Mouse (Mus musculus) intestine, embryonic 15.5 days (tissue): ENCODE data around the gene Mettl16. TPM values are rescaled to one million over a fixed set of nuclear protein-coding genes. Genes with fewer than 3 reads are reported as not detected.
A peak's percentile ranks its signal among the peaks of the same experiment; 100 is the strongest.
"Not testable (repeated sequence)": the region's sequence is repeated elsewhere in the genome, so short reads cannot be mapped to it uniquely, and the experiment has no call there.

Source experiments
- ATAC-seq: fragments of 200-750 bp; cut with Nextera tagmentation; 2 replicates; pipeline ENCODE4 v1.8.0; 2017; ENCODE audit warnings: moderate TSS enrichment, moderate library complexity
- H3K27ac ChIP-seq: fragments of 300-500 bp; sonication (generic); 2 replicates; pipeline ENCODE4 v1.5.1; 2015; ENCODE audit warnings: mild to moderate bottlenecking, inconsistent platforms
- H3K27me3 ChIP-seq: fragments of 300-500 bp; sonication (generic); replicated peaks from 2 replicates; pipeline ENCODE4 v1.6.1; 2015; ENCODE audit warnings: inconsistent platforms
- H3K36me3 ChIP-seq: fragments of 300-500 bp; sonication (generic); 2 replicates; pipeline ENCODE4 v1.6.1; 2015; ENCODE audit warnings: inconsistent platforms
- H3K4me1 ChIP-seq: fragments of 300-500 bp; sonication (generic); replicated peaks from 2 replicates; pipeline ENCODE4 v1.6.1; 2015; ENCODE audit warnings: inconsistent platforms
- H3K4me2 ChIP-seq: fragments of 300-500 bp; sonication (generic); replicated peaks from 2 replicates; pipeline ENCODE4 v1.6.1; 2015; ENCODE audit warnings: mild to moderate bottlenecking, inconsistent platforms
- H3K4me3 ChIP-seq: fragments of 300-500 bp; sonication (generic); replicated peaks from 2 replicates; pipeline ENCODE4 v1.5.1; 2015; ENCODE audit warnings: inconsistent platforms
- H3K9ac ChIP-seq: fragments of 300-500 bp; sonication (generic); 2 replicates; pipeline ENCODE4 v1.6.1; 2015; ENCODE audit warnings: inconsistent platforms
- H3K9me3 ChIP-seq: fragments of 300-500 bp; sonication (generic); 2 replicates; pipeline ENCODE4 v1.6.1; 2016; ENCODE audit warnings: inconsistent platforms
- WGBS: fragments of 180-500 bp; shearing (Covaris S2); methylation state at CpG from one replicate; pipeline ENCODE4 v1.1.7; 2015; 5-methylcytosine and 5-hydroxymethylcytosine counted together
- polyA plus RNA-seq: library from polyadenylated mRNA; unstranded; fragments of >200 nt; fragmentation: Nextera tagmentation; extraction: Ambion mirVana; gene quantifications from 2 replicates; pipeline ENCODE4 v1.2.1, GENCODE M21; 2015

The Mettl16 gene
- polyA plus RNA-seq, 1 experiment from 2014 or later = 45.8 TPM

GRCm38 (mm10) chr11:74804081-74804627, 33.5 kb downstream of the Mettl16 start:
- Histone ChIP-seq H3K9me3 (no peaks in the 10 kb centered on the region), H3K4me3 (no peak overlapping the region), H3K9ac (no peak overlapping the region), H3K4me1 (no peaks in the 10 kb centered on the region), H3K4me2 (no peak overlapping the region), H3K36me3 (peaks cover 13% of the 10 kb centered on the region; the same call in 1 of the 2 replicates), H3K27ac (no peak overlapping the region), H3K27me3 (no peaks in the 10 kb centered on the region)
- 81% methylated on average over 3 of the region's 3 CpGs for WGBS
- ATAC-seq = no peak

GRCm38 (mm10) chr11:74807246-74807882, 36.7 kb downstream of the Mettl16 start:
- ATAC-seq = no peak
- 94% methylated on average over 6 of the region's 6 CpGs for WGBS
- H3K4me3 ChIP-seq = no peak overlapping the region

DNA sequence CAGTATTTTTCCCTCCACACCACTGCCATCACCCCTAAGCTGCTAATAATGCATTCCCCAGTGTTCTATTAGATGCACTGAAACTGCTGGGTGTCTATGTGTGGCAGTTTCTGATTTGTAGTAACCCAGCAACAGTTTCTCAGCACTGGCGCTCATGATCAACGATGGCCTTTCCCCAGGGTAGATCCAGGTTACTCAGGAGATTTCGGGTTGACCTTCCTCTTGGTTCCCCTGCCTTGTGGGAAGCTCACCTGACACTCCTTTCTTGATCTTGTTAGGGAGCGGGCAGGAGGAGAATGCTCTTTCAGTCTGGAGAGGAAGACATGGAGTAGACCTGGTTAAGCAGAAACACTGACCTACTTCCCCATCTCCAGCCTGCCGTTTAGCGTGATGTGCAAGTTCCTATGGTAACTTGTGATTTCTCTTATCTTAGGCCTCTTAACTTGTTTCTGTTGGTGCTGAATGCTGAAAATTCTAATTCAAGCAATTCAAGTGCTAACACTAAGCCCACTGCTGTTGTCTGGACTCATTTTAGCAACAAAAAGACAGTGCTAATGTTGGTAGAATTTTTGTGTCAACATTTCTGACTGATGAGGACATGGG, 37.7 kb downstream of the Mettl16 start:
- H3K36me3 ChIP-seq = peaks cover 13% of the 10 kb centered on the region; the same call in 1 of the 2 replicates
- 91% methylated on average over 6 of the region's 6 CpGs for WGBS
- ATAC-seq = no peak

More at GRCm38 (mm10) chr11:74807246-74807882, 36.7 kb downstream of the Mettl16 start:
- no peak overlapping the region for H3K27ac ChIP-seq
- no peak overlapping the region for H3K9ac ChIP-seq
- no peaks in the 10 kb centered on the region for H3K4me1 ChIP-seq
- no peaks in the 10 kb centered on the region for H3K27me3 ChIP-seq
- peaks cover 13% of the 10 kb centered on the region; the same call in 1 of the 2 replicates for H3K36me3 ChIP-seq
- no peak overlapping the region for H3K4me2 ChIP-seq
- H3K9me3 ChIP-seq = no peaks in the 10 kb centered on the region

DNA sequence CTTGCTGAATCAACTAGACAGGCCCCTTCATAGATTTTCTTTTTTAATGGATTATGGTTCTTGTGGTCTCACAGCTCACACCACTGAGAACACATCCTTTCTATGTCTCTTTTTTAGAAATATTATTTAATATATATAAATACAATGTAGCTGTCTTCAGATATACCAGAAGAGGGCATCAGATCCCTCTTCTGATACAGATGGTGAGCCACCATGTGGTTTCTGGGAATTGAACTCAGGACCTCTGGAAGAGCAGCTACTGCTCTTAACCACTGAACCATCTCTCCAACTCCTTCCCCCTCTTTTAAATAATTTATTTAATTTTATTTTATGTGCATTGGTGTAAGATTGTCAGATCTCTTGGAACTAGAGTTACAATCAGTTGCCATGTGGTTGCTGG, 39.5 kb downstream of the Mettl16 start:
- no peak overlapping the region for H3K27ac ChIP-seq
- no peaks in the 10 kb centered on the region for H3K4me1 ChIP-seq
- ATAC-seq = no peak
- no peak overlapping the region for H3K9ac ChIP-seq
- H3K9me3 ChIP-seq = no peaks in the 10 kb centered on the region
- H3K36me3 ChIP-seq = peaks cover 8% of the 10 kb centered on the region; the same call in 1 of the 2 replicates
- H3K4me3 ChIP-seq = no peak overlapping the region
- H3K27me3 ChIP-seq = no peaks in the 10 kb centered on the region
- H3K4me2 ChIP-seq = no peak overlapping the region

More for the DNA sequence above, 37.7 kb downstream of the Mettl16 start:
- Histone ChIP-seq H3K9me3 (no peaks in the 10 kb centered on the region), H3K4me2 (no peak overlapping the region), H3K27me3 (no peaks in the 10 kb centered on the region), H3K9ac (no peak overlapping the region), H3K4me3 (no peak overlapping the region), H3K27ac (no peak overlapping the region), H3K4me1 (no peaks in the 10 kb centered on the region)

- not testable (repeated sequence) for ATAC-seq
- WGBS = 47% methylated on average over 3 of the region's 3 CpGs
These were observed 40.4 kb downstream of the Mettl16 start for GRCm38 (mm10) chr11:74811027-74811426.

DNA sequence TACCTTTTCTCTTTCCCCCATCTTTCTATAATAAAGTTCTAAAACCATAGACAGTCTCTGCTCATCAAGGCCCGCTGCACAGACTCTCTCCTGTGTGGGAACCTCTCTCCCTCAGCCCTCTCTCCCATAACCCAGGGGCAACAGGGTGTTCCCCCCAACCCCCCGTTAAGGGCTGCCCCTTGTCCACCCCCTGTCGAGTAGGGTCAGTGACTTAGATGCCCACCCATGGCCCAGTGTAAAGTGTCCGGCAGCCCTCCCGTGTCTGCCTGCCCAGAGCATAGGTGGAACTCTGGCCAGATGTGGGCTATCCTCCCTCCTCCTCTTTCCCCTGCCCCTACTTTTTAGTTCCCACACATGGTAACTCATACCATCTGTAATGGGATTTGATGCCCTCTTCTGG, 40.9 kb downstream of the Mettl16 start:
- Histone ChIP-seq H3K9me3 (no peaks in the 10 kb centered on the region), H3K9ac (no peak overlapping the region), H3K36me3 (peaks cover 3% of the 10 kb centered on the region; the same call in 1 of the 2 replicates), H3K27me3 (no peaks in the 10 kb centered on the region), H3K27ac (no peak overlapping the region), H3K4me2 (no peak overlapping the region), H3K4me3 (no peak overlapping the region), H3K4me1 (no peaks in the 10 kb centered on the region)
- ATAC-seq = no peak
- WGBS = 50% methylated on average over 5 of the region's 5 CpGs

More at GRCm38 (mm10) chr11:74811027-74811426, 40.4 kb downstream of the Mettl16 start:
- H3K27me3 ChIP-seq, H3K9ac ChIP-seq, H3K27ac ChIP-seq, H3K4me1 ChIP-seq, H3K36me3 ChIP-seq, H3K4me3 ChIP-seq, H3K9me3 ChIP-seq, H3K4me2 ChIP-seq: not testable (repeated sequence)

- Histone ChIP-seq H3K9ac (no peak overlapping the region), H3K4me1 (no peaks in the 10 kb centered on the region), H3K27me3 (no peaks in the 10 kb centered on the region), H3K9me3 (no peaks in the 10 kb centered on the region), H3K4me3 (no peak overlapping the region), H3K27ac (no peak overlapping the region), H3K4me2 (no peak overlapping the region), H3K36me3 (peaks cover 16% of the 10 kb centered on the region)
- ATAC-seq = no peak
These were observed 45.2 kb downstream of the Mettl16 start for GRCm38 (mm10) chr11:74815795-74816194.

- no peaks in the 10 kb centered on the region for H3K9me3 ChIP-seq
- no peaks in the 10 kb centered on the region for H3K27me3 ChIP-seq
- WGBS = 84% methylated on average over 1 of the region's 1 CpGs
- ATAC-seq = no peak
- no peak overlapping the region for H3K4me3 ChIP-seq
- H3K4me2 ChIP-seq = no peak overlapping the region
- peaks cover 16% of the 10 kb centered on the region for H3K36me3 ChIP-seq
- no peak overlapping the region for H3K27ac ChIP-seq
- H3K4me1 ChIP-seq = 0 out of 2 replicates have a peak, but pooled peaks cover 1% of the 10 kb centered on the region
- H3K9ac ChIP-seq = no peak overlapping the region
These were observed 50.3 kb downstream of the Mettl16 start for GRCm38 (mm10) chr11:74820921-74821320.

GRCm38 (mm10) chr11:74821463-74821862, 50.8 kb downstream of the Mettl16 start:
- no peak overlapping the region for H3K4me3 ChIP-seq
- 0 out of 2 replicates have a peak, but pooled peaks cover 2% of the 10 kb centered on the region for H3K4me1 ChIP-seq
- H3K4me2 ChIP-seq = no peak overlapping the region
- WGBS = 39% methylated on average over 1 of the region's 1 CpGs
- no peak for ATAC-seq
- H3K36me3 ChIP-seq = peaks cover 15% of the 10 kb centered on the region
- H3K27me3 ChIP-seq = no peaks in the 10 kb centered on the region
- H3K27ac ChIP-seq = no peak overlapping the region
- no peak overlapping the region for H3K9ac ChIP-seq
- H3K9me3 ChIP-seq = no peaks in the 10 kb centered on the region

- Histone ChIP-seq H3K9ac (no peak overlapping the region), H3K9me3 (no peaks in the 10 kb centered on the region), H3K4me2 (0 out of 2 replicates have a peak overlapping the region, but pooled peaks have one; percentile 12), H3K36me3 (peaks cover 5% of the 10 kb centered on the region), H3K4me1 (peaks cover 8% of the 10 kb centered on the region; the same call in 1 of the 2 replicates), H3K27me3 (no peaks in the 10 kb centered on the region), H3K4me3 (no peak overlapping the region), H3K27ac (peak overlapping the region; percentile 54)
- WGBS = 83% methylated on average over 7 of the region's 7 CpGs
- peak; percentile 54 for ATAC-seq
These were observed 52.3 kb downstream of the Mettl16 start for GRCm38 (mm10) chr11:74822746-74823440.

GRCm38 (mm10) chr11:74826151-74826550, 55.5 kb downstream of the Mettl16 start:
- H3K9me3 ChIP-seq = no peaks in the 10 kb centered on the region
- H3K9ac ChIP-seq = no peak overlapping the region
- no peaks in the 10 kb centered on the region for H3K27me3 ChIP-seq
- no peaks in the 10 kb centered on the region for H3K36me3 ChIP-seq
- peaks cover 17% of the 10 kb centered on the region for H3K4me1 ChIP-seq
- WGBS = 55% methylated on average over 7 of the region's 7 CpGs
- no peak overlapping the region for H3K4me2 ChIP-seq
- peak; percentile 10; the same call in 1 of the 2 replicates for ATAC-seq
- H3K27ac ChIP-seq = peak overlapping the region; percentile 33
- no peak overlapping the region for H3K4me3 ChIP-seq

DNA sequence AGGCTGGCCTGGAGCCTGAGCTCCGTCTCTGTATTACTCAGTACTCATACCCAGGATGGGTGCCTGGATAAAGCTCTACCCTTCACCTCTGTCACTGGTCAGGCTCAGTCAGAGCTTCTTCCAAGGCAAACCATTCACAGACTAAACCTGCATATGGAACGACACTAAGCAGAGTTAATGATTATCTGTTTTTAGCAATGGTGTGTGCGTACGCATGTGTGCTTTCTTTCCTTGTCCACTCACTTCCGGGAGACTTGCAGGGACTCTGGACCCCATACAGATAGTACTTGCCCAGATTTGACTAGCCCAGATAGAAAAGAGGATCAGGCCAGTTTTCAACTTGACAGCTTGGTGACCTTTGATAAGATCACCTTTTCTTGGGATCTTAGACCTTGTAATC, 56.1 kb downstream of the Mettl16 start:
- H3K36me3 ChIP-seq = no peaks in the 10 kb centered on the region
- ATAC-seq = peak; percentile 17
- 57% methylated on average over 5 of the region's 5 CpGs for WGBS
- H3K27me3 ChIP-seq = no peaks in the 10 kb centered on the region
- H3K4me3 ChIP-seq = no peak overlapping the region
- peak overlapping the region; percentile 45 for H3K27ac ChIP-seq
- H3K9ac ChIP-seq = no peak overlapping the region
- 0 out of 2 replicates have a peak overlapping the region, but pooled peaks have one; percentile 9 for H3K4me2 ChIP-seq
- H3K4me1 ChIP-seq = peaks cover 17% of the 10 kb centered on the region
- no peaks in the 10 kb centered on the region for H3K9me3 ChIP-seq
